Mouse (Mus musculus): Measurements from ENCODE around the gene Nfia. TPM values are rescaled to one million over a fixed set of nuclear protein-coding genes. Genes with fewer than 3 reads are reported as not detected.

The Nfia gene
- polyA plus RNA-seq, 1 experiment from 2014 or later = 42.0 TPM

GRCm38 (mm10) chr4:98047369-98047768 is 274.8 kb downstream of the Nfia start:
- H3K9me3 ChIP-seq (replicated peaks) = no peaks in the 10 kb centered on the region
- ATAC-seq (ENCODE audit: insufficient number of reproducible peaks, low FRiP score) = no peak
- no peak overlapping the region for H3K9ac ChIP-seq
- no peak overlapping the region for H3K27ac ChIP-seq (ENCODE audit: poor library complexity, severe bottlenecking)
- no peaks in the 10 kb centered on the region for H3K27me3 ChIP-seq (replicated peaks)
- peaks cover 6% of the 10 kb centered on the region; the same call in 1 of the 2 replicates for H3K4me1 ChIP-seq (replicated peaks)
- no peak overlapping the region for H3K4me3 ChIP-seq
- peaks cover 9% of the 10 kb centered on the region; the same call in 1 of the 2 replicates for H3K36me3 ChIP-seq
- H3K4me2 ChIP-seq = no peak overlapping the region

- Histone ChIP-seq H3K36me3 (peaks cover 21% of the 10 kb centered on the region; the same call in 1 of the 2 replicates), H3K4me1 (replicated peaks) (peaks cover 6% of the 10 kb centered on the region; the same call in 1 of the 2 replicates), H3K4me3 (no peak overlapping the region), H3K9me3 (replicated peaks) (no peaks in the 10 kb centered on the region), H3K27me3 (replicated peaks) (no peaks in the 10 kb centered on the region), H3K27ac (ENCODE audit: poor library complexity, severe bottlenecking) (no peak overlapping the region), H3K4me2 (no peak overlapping the region), H3K9ac (no peak overlapping the region)
- no peak for ATAC-seq (ENCODE audit: insufficient number of reproducible peaks, low FRiP score)
- WGBS = 70% methylated on average over 7 of the region's 7 CpGs
These were observed 277.1 kb downstream of the Nfia start for GRCm38 (mm10) chr4:98049584-98049983.

- Histone ChIP-seq H3K4me2 (no peak overlapping the region), H3K27me3 (replicated peaks) (no peaks in the 10 kb centered on the region), H3K4me1 (replicated peaks) (peaks cover 8% of the 10 kb centered on the region), H3K36me3 (peaks cover 21% of the 10 kb centered on the region; the same call in 1 of the 2 replicates), H3K27ac (ENCODE audit: poor library complexity, severe bottlenecking) (no peak overlapping the region), H3K4me3 (no peak overlapping the region), H3K9me3 (replicated peaks) (no peaks in the 10 kb centered on the region), H3K9ac (no peak overlapping the region)
- WGBS = 79% methylated on average over 8 of the region's 8 CpGs
- no peak for ATAC-seq (ENCODE audit: insufficient number of reproducible peaks, low FRiP score)
These were observed 277.6 kb downstream of the Nfia start for GRCm38 (mm10) chr4:98050003-98050620.

GRCm38 (mm10) chr4:98050781-98051180 is 278.2 kb downstream of the Nfia start:
- ATAC-seq (ENCODE audit: insufficient number of reproducible peaks, low FRiP score) = no peak
- Histone ChIP-seq H3K9me3 (replicated peaks) (no peaks in the 10 kb centered on the region), H3K4me3 (no peak overlapping the region), H3K9ac (no peak overlapping the region), H3K27me3 (replicated peaks) (no peaks in the 10 kb centered on the region), H3K4me2 (no peak overlapping the region), H3K27ac (ENCODE audit: poor library complexity, severe bottlenecking) (no peak overlapping the region), H3K36me3 (peaks cover 21% of the 10 kb centered on the region; the same call in 1 of the 2 replicates), H3K4me1 (replicated peaks) (peaks cover 11% of the 10 kb centered on the region)
- 76% methylated on average over 10 of the region's 10 CpGs for WGBS

- H3K4me3 ChIP-seq = no peak overlapping the region
- peaks cover 11% of the 10 kb centered on the region for H3K4me1 ChIP-seq (replicated peaks)
- H3K9me3 ChIP-seq (replicated peaks) = no peaks in the 10 kb centered on the region
- WGBS = 74% methylated on average over 3 of the region's 3 CpGs
- H3K36me3 ChIP-seq = peaks cover 21% of the 10 kb centered on the region; the same call in 1 of the 2 replicates
- no peak overlapping the region for H3K4me2 ChIP-seq
- ATAC-seq (ENCODE audit: insufficient number of reproducible peaks, low FRiP score) = no peak
- no peak overlapping the region for H3K9ac ChIP-seq
- H3K27ac ChIP-seq (ENCODE audit: poor library complexity, severe bottlenecking) = no peak overlapping the region
- H3K27me3 ChIP-seq (replicated peaks) = no peaks in the 10 kb centered on the region
These were observed 278.8 kb downstream of the Nfia start for GRCm38 (mm10) chr4:98051326-98051725.

GRCm38 (mm10) chr4:98055036-98055435 is 282.5 kb downstream of the Nfia start:
- WGBS = 80% methylated on average over 4 of the region's 4 CpGs
- Histone ChIP-seq H3K4me2 (no peak overlapping the region), H3K36me3 (peaks cover 15% of the 10 kb centered on the region; the same call in 1 of the 2 replicates), H3K9me3 (replicated peaks) (no peaks in the 10 kb centered on the region), H3K27ac (ENCODE audit: poor library complexity, severe bottlenecking) (no peak overlapping the region), H3K4me1 (replicated peaks) (peaks cover 6% of the 10 kb centered on the region), H3K27me3 (replicated peaks) (no peaks in the 10 kb centered on the region), H3K9ac (no peak overlapping the region), H3K4me3 (no peak overlapping the region)
- no peak for ATAC-seq (ENCODE audit: insufficient number of reproducible peaks, low FRiP score)

GRCm38 (mm10) chr4:98056396-98057020 is 284.0 kb downstream of the Nfia start:
- Histone ChIP-seq H3K4me3 (no peak overlapping the region), H3K4me1 (replicated peaks) (peaks cover 9% of the 10 kb centered on the region), H3K9me3 (replicated peaks) (no peaks in the 10 kb centered on the region), H3K4me2 (no peak overlapping the region), H3K27me3 (replicated peaks) (no peaks in the 10 kb centered on the region), H3K9ac (no peak overlapping the region), H3K36me3 (peaks cover 15% of the 10 kb centered on the region; the same call in 1 of the 2 replicates), H3K27ac (ENCODE audit: poor library complexity, severe bottlenecking) (no peak overlapping the region)
- WGBS = 86% methylated on average over 7 of the region's 7 CpGs
- ATAC-seq (ENCODE audit: insufficient number of reproducible peaks, low FRiP score) = no peak

- Histone ChIP-seq H3K27ac (ENCODE audit: poor library complexity, severe bottlenecking) (no peak overlapping the region), H3K36me3 (peaks cover 13% of the 10 kb centered on the region; the same call in 1 of the 2 replicates), H3K9me3 (replicated peaks) (no peaks in the 10 kb centered on the region), H3K27me3 (replicated peaks) (no peaks in the 10 kb centered on the region), H3K4me1 (replicated peaks) (peaks cover 9% of the 10 kb centered on the region), H3K4me3 (no peak overlapping the region), H3K4me2 (no peak overlapping the region), H3K9ac (no peak overlapping the region)
- no peak for ATAC-seq (ENCODE audit: insufficient number of reproducible peaks, low FRiP score)
- WGBS = 85% methylated on average over 12 of the region's 12 CpGs
These were observed 284.7 kb downstream of the Nfia start for GRCm38 (mm10) chr4:98057246-98057645.

GRCm38 (mm10) chr4:98057721-98058120 is 285.2 kb downstream of the Nfia start:
- no peak overlapping the region for H3K9ac ChIP-seq
- 68% methylated on average over 4 of the region's 4 CpGs for WGBS
- H3K36me3 ChIP-seq = peaks cover 8% of the 10 kb centered on the region; the same call in 1 of the 2 replicates
- H3K27me3 ChIP-seq (replicated peaks) = no peaks in the 10 kb centered on the region
- H3K9me3 ChIP-seq (replicated peaks) = no peaks in the 10 kb centered on the region
- H3K4me2 ChIP-seq = no peak overlapping the region
- no peak for ATAC-seq (ENCODE audit: insufficient number of reproducible peaks, low FRiP score)
- no peak overlapping the region for H3K27ac ChIP-seq (ENCODE audit: poor library complexity, severe bottlenecking)
- peaks cover 9% of the 10 kb centered on the region for H3K4me1 ChIP-seq (replicated peaks)
- no peak overlapping the region for H3K4me3 ChIP-seq

GRCm38 (mm10) chr4:98058182-98058581 is 285.6 kb downstream of the Nfia start:
- H3K9me3 ChIP-seq (replicated peaks) = no peaks in the 10 kb centered on the region
- no peak overlapping the region for H3K4me3 ChIP-seq
- no peak for ATAC-seq (ENCODE audit: insufficient number of reproducible peaks, low FRiP score)
- peaks cover 5% of the 10 kb centered on the region; the same call in 1 of the 2 replicates for H3K36me3 ChIP-seq
- no peaks in the 10 kb centered on the region for H3K27me3 ChIP-seq (replicated peaks)
- no peak overlapping the region for H3K4me2 ChIP-seq
- peaks cover 9% of the 10 kb centered on the region for H3K4me1 ChIP-seq (replicated peaks)
- H3K27ac ChIP-seq (ENCODE audit: poor library complexity, severe bottlenecking) = no peak overlapping the region
- H3K9ac ChIP-seq = no peak overlapping the region

GRCm38 (mm10) chr4:98060601-98061000 is 288.1 kb downstream of the Nfia start:
- no peak overlapping the region for H3K9ac ChIP-seq
- no peaks in the 10 kb centered on the region for H3K27me3 ChIP-seq (replicated peaks)
- H3K27ac ChIP-seq (ENCODE audit: poor library complexity, severe bottlenecking) = no peak overlapping the region
- H3K4me3 ChIP-seq = no peak overlapping the region
- peaks cover 4% of the 10 kb centered on the region; the same call in 1 of the 2 replicates for H3K4me1 ChIP-seq (replicated peaks)
- H3K36me3 ChIP-seq = peaks cover 8% of the 10 kb centered on the region
- H3K4me2 ChIP-seq = no peak overlapping the region
- no peaks in the 10 kb centered on the region for H3K9me3 ChIP-seq (replicated peaks)
- ATAC-seq (ENCODE audit: insufficient number of reproducible peaks, low FRiP score) = no peak
- 37% methylated on average over 1 of the region's 1 CpGs for WGBS

Data from heart, embryonic 12.5 days (tissue).